Mouse (Mus musculus): ENCODE data around the gene Sept9. TPM values are rescaled to one million over a fixed set of nuclear protein-coding genes. Genes with fewer than 3 reads are reported as not detected.
"Not testable (repeated sequence)": the region's sequence is repeated elsewhere in the genome, so short reads cannot be mapped to it uniquely, and the experiment has no call there.

The Sept9 gene
- polyA plus RNA-seq, 1 experiment from 2014 or later = 111 TPM

DNA sequence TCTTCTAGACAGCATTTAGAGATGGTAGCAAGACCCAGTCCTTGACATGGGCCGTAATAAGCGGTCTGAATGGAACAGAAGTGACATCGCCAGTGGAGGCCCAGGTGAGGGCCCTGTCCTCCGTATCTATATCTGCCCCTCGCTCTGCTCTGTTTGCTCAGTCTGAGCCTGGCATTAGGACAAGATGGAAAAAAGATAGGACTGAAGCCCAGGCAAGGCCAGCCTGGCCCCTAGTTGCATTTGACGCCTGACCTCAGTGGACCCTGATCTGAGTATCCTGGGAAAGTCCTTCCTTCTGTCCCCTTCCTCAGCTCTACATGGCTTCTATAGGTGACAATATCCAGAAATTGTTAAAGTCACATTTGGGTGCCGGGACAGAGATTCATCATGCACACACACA lies 142.6 kb downstream of the Sept9 start:
- H3K4me2 ChIP-seq = no peak overlapping the region
- H3K27me3 ChIP-seq (replicated peaks; ENCODE audit: control insufficient read depth, insufficient read depth, low read length) = no peaks in the 10 kb centered on the region
- H3K4me1 ChIP-seq (replicated peaks; ENCODE audit: control insufficient read depth, insufficient read depth, low read length) = peaks cover 76% of the 10 kb centered on the region
- no peak overlapping the region for H3K4me3 ChIP-seq (ENCODE audit: low read depth, low read length)
- WGBS = 83% methylated on average over 7 of the region's 7 CpGs
- no peaks in the 10 kb centered on the region for H3K9me3 ChIP-seq (ENCODE audit: control insufficient read depth, low read length)
- ATAC-seq (replicated peaks; ENCODE audit: low FRiP score) = no peak
- H3K9ac ChIP-seq (ENCODE audit: low read depth, low read length) = no peak overlapping the region
- DNase-seq (ENCODE audit: low spot score) = no peak
- no peak overlapping the region; the same call in 1 of the 2 replicates for H3K27ac ChIP-seq (ENCODE audit: low read depth, low read length)
- peaks cover 4% of the 10 kb centered on the region; the same call in 1 of the 2 replicates for H3K36me3 ChIP-seq (ENCODE audit: control insufficient read depth, insufficient read depth, low read length)

GRCm38 (mm10) chr11:117342490-117342889 lies 143.0 kb downstream of the Sept9 start:
- H3K9me3 ChIP-seq (ENCODE audit: control insufficient read depth, low read length); H3K36me3 ChIP-seq (ENCODE audit: control insufficient read depth, insufficient read depth, low read length); H3K9ac ChIP-seq (ENCODE audit: low read depth, low read length); H3K27ac ChIP-seq (ENCODE audit: low read depth, low read length); DNase-seq (ENCODE audit: low spot score); H3K27me3 ChIP-seq (replicated peaks; ENCODE audit: control insufficient read depth, insufficient read depth, low read length); ATAC-seq (replicated peaks; ENCODE audit: low FRiP score); H3K4me3 ChIP-seq (ENCODE audit: low read depth, low read length); H3K4me2 ChIP-seq: not testable (repeated sequence)
- peaks cover 76% of the 10 kb centered on the region for H3K4me1 ChIP-seq (replicated peaks; ENCODE audit: control insufficient read depth, insufficient read depth, low read length)
- WGBS = 85% methylated on average over 6 of the region's 6 CpGs

DNA sequence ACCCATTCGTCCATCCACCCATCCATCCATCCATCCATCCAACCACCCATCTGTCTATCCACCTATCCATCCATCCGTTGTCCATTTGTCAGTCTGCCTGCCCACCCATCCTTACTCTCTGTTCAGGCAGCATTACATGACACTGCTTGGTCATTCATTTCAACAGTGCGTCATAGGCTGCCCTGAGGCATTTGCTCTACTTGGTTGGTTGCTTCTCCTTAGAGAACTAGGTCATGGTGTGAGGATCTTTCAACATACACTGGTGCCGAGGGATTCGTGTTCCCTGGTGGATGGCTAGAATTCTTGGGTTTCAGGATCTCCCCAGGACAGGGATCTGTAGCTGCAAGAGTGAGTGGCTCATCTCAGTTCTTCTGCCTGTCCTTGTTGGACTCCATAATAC lies 144.3 kb downstream of the Sept9 start:
- no peak overlapping the region for H3K27ac ChIP-seq (ENCODE audit: low read depth, low read length)
- peaks cover 71% of the 10 kb centered on the region for H3K4me1 ChIP-seq (replicated peaks; ENCODE audit: control insufficient read depth, insufficient read depth, low read length)
- no peak overlapping the region for H3K4me3 ChIP-seq (ENCODE audit: low read depth, low read length)
- H3K9me3 ChIP-seq (ENCODE audit: control insufficient read depth, low read length) = no peaks in the 10 kb centered on the region
- peaks cover 4% of the 10 kb centered on the region; the same call in 1 of the 2 replicates for H3K36me3 ChIP-seq (ENCODE audit: control insufficient read depth, insufficient read depth, low read length)
- DNase-seq (ENCODE audit: low spot score) (no peak), ATAC-seq (replicated peaks; ENCODE audit: low FRiP score) (no peak)
- H3K9ac ChIP-seq (ENCODE audit: low read depth, low read length) = no peak overlapping the region
- no peak overlapping the region for H3K4me2 ChIP-seq
- no peaks in the 10 kb centered on the region for H3K27me3 ChIP-seq (replicated peaks; ENCODE audit: control insufficient read depth, insufficient read depth, low read length)
- 80% methylated on average over 5 of the region's 5 CpGs for WGBS

GRCm38 (mm10) chr11:117344339-117345021 lies 145.0 kb downstream of the Sept9 start:
- no peaks in the 10 kb centered on the region for H3K27me3 ChIP-seq (replicated peaks; ENCODE audit: control insufficient read depth, insufficient read depth, low read length)
- no peak overlapping the region; the same call in 1 of the 2 replicates for H3K4me2 ChIP-seq
- 40% methylated on average over 11 of the region's 11 CpGs for WGBS
- ATAC-seq (replicated peaks; ENCODE audit: low FRiP score) (no peak), DNase-seq (ENCODE audit: low spot score) (no peak)
- no peak overlapping the region for H3K9ac ChIP-seq (ENCODE audit: low read depth, low read length)
- H3K36me3 ChIP-seq (ENCODE audit: control insufficient read depth, insufficient read depth, low read length) = peaks cover 4% of the 10 kb centered on the region; the same call in 1 of the 2 replicates
- no peaks in the 10 kb centered on the region for H3K9me3 ChIP-seq (ENCODE audit: control insufficient read depth, low read length)
- H3K27ac ChIP-seq (ENCODE audit: low read depth, low read length) = peak overlapping the region; percentile 42; the same call in 1 of the 2 replicates
- peaks cover 71% of the 10 kb centered on the region for H3K4me1 ChIP-seq (replicated peaks; ENCODE audit: control insufficient read depth, insufficient read depth, low read length)
- H3K4me3 ChIP-seq (ENCODE audit: low read depth, low read length) = no peak overlapping the region

GRCm38 (mm10) chr11:117345022-117345765 lies 145.7 kb downstream of the Sept9 start:
- no peak overlapping the region for H3K4me2 ChIP-seq
- H3K9ac ChIP-seq (ENCODE audit: low read depth, low read length) = no peak overlapping the region
- H3K27me3 ChIP-seq (replicated peaks; ENCODE audit: control insufficient read depth, insufficient read depth, low read length) = no peaks in the 10 kb centered on the region
- no peak overlapping the region for H3K4me3 ChIP-seq (ENCODE audit: low read depth, low read length)
- H3K27ac ChIP-seq (ENCODE audit: low read depth, low read length) = peak overlapping the region; percentile 42; the same call in 1 of the 2 replicates
- peaks cover 71% of the 10 kb centered on the region for H3K4me1 ChIP-seq (replicated peaks; ENCODE audit: control insufficient read depth, insufficient read depth, low read length)
- no peaks in the 10 kb centered on the region for H3K9me3 ChIP-seq (ENCODE audit: control insufficient read depth, low read length)
- peaks cover 2% of the 10 kb centered on the region; the same call in 1 of the 2 replicates for H3K36me3 ChIP-seq (ENCODE audit: control insufficient read depth, insufficient read depth, low read length)
- DNase-seq (ENCODE audit: low spot score) (no peak), ATAC-seq (replicated peaks; ENCODE audit: low FRiP score) (0 out of 2 replicates have a peak, but pooled peaks have one; percentile 9)
- 43% methylated on average over 12 of the region's 12 CpGs for WGBS

DNA sequence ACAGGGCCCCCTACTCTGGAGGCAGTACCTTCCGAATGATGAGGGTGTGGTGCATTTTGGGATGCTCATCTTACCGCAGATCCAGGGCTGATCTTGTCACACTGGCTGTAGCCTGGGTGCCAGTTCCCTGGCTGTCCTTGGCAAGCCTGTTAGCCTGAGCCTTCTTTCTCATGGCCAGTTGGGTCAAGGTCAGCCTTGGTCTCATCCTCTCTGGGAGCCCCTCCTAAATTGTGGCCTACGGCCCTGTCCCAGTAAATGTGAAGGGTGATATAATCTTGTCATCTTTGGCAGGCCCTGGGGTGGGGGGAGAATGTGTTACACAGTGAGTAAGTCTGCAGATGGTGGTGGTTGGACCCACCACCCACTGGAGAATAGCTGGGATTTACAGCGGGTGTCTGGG lies 147.8 kb downstream of the Sept9 start:
- no peaks in the 10 kb centered on the region for H3K9me3 ChIP-seq (ENCODE audit: control insufficient read depth, low read length)
- H3K27me3 ChIP-seq (replicated peaks; ENCODE audit: control insufficient read depth, insufficient read depth, low read length) = no peaks in the 10 kb centered on the region
- 0 out of 2 replicates have a peak overlapping the region, but pooled peaks have one; percentile 14 for H3K27ac ChIP-seq (ENCODE audit: low read depth, low read length)
- ATAC-seq (replicated peaks; ENCODE audit: low FRiP score) (no peak), DNase-seq (ENCODE audit: low spot score) (no peak)
- WGBS = 79% methylated on average over 4 of the region's 4 CpGs
- H3K4me3 ChIP-seq (ENCODE audit: low read depth, low read length) = no peak overlapping the region
- H3K4me2 ChIP-seq = no peak overlapping the region
- H3K4me1 ChIP-seq (replicated peaks; ENCODE audit: control insufficient read depth, insufficient read depth, low read length) = peaks cover 70% of the 10 kb centered on the region
- peaks cover 10% of the 10 kb centered on the region for H3K36me3 ChIP-seq (ENCODE audit: control insufficient read depth, insufficient read depth, low read length)
- H3K9ac ChIP-seq (ENCODE audit: low read depth, low read length) = no peak overlapping the region

- DNase-seq (ENCODE audit: low spot score) (no peak), ATAC-seq (replicated peaks; ENCODE audit: low FRiP score) (no peak)
- no peak overlapping the region for H3K4me3 ChIP-seq (ENCODE audit: low read depth, low read length)
- no peaks in the 10 kb centered on the region for H3K9me3 ChIP-seq (ENCODE audit: control insufficient read depth, low read length)
- H3K27ac ChIP-seq (ENCODE audit: low read depth, low read length) = peak overlapping the region; percentile 6; the same call in 1 of the 2 replicates
- 55% methylated on average over 10 of the region's 10 CpGs for WGBS
- H3K4me2 ChIP-seq = no peak overlapping the region
- no peak overlapping the region for H3K9ac ChIP-seq (ENCODE audit: low read depth, low read length)
- H3K27me3 ChIP-seq (replicated peaks; ENCODE audit: control insufficient read depth, insufficient read depth, low read length) = no peaks in the 10 kb centered on the region
- H3K4me1 ChIP-seq (replicated peaks; ENCODE audit: control insufficient read depth, insufficient read depth, low read length) = peaks cover 61% of the 10 kb centered on the region
- peaks cover 22% of the 10 kb centered on the region for H3K36me3 ChIP-seq (ENCODE audit: control insufficient read depth, insufficient read depth, low read length)
Measured at GRCm38 (mm10) chr11:117348429-117349103, 149.1 kb downstream of the Sept9 start.

DNA sequence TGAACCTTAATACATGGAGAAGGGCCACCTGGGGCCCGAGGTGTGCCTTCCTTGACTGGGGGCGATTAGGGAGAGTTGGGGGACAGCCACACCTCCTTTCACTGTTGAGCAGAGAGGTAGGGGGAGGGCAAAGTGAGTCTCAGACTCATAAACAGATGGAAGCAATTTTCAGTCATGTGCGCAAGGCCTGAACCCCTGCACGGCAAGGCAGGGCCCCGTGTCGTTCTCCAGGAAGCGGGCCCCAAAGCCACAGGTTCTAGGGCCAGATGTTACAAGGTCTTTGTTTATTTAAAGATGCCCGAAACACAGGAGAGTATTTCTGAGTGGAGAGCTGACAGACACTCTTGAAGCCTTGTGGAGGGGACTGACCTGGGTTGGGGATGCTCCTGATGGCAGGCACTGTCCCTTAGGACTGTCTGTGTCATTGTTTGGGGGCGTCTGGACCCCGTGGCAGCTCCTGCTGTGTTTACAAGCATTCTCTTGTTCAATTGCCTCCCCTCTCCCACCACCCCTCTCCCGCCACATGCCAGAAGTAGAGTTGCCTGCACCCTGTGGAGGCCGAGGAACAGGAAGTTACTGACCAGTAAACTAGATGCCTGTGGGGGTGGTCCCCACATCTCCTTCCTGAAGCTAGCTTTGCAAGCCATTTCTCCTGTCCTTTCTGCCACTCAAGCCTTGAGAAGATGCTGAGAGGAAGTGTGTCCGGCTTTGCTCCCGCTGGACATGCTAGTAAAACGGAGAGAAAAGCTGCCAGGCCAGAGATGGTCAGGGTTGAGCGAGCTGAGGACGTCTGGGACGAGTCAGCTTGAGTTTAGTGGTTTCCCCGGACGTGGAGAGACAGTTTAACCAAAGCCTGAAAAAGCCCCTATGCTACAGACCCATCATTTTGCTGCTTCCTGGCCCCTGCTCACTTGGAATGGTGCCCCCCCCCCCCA lies 150.2 kb downstream of the Sept9 start:
- Histone ChIP-seq H3K9me3 (ENCODE audit: control insufficient read depth, low read length) (no peaks in the 10 kb centered on the region), H3K9ac (ENCODE audit: low read depth, low read length) (0 out of 2 replicates have a peak overlapping the region, but pooled peaks have one; percentile 8), H3K4me2 (peak overlapping the region; percentile 36), H3K27ac (ENCODE audit: low read depth, low read length) (peak overlapping the region; percentile 63), H3K4me1 (replicated peaks; ENCODE audit: control insufficient read depth, insufficient read depth, low read length) (peaks cover 50% of the 10 kb centered on the region), H3K36me3 (ENCODE audit: control insufficient read depth, insufficient read depth, low read length) (peaks cover 33% of the 10 kb centered on the region), H3K4me3 (ENCODE audit: low read depth, low read length) (no peak overlapping the region), H3K27me3 (replicated peaks; ENCODE audit: control insufficient read depth, insufficient read depth, low read length) (no peaks in the 10 kb centered on the region)
- 28% methylated on average over 20 of the region's 20 CpGs for WGBS
- DNase-seq (ENCODE audit: low spot score) = no peak
- ATAC-seq (replicated peaks; ENCODE audit: low FRiP score) = no peak
